Mouse (Mus musculus) MEL (cell line): ENCODE data around the gene Ppp1r32.

ENCODE experiments used
- CTCF ChIP-seq, 3 experiments: IDR thresholded peaks in 2 of 3; conservative IDR thresholded peaks in 1 of 3; 2 replicates each; pipeline ENCODE4 v1.5.1; 2011 to 2012; ENCODE audit warnings: low read length in 3 of 3, low read depth in 2 of 3, mild to moderate bottlenecking in 2 of 3, improper control_type of control experiment in 1 of 3, inconsistent platforms in 1 of 3, mixed read lengths in 1 of 3, moderate library complexity in 1 of 3; ENCODE audit not compliant: control insufficient read depth in 1 of 3, insufficient read depth in 1 of 3, poor library complexity in 1 of 3, severe bottlenecking in 1 of 3
- GATA1 ChIP-seq: IDR thresholded peaks from 2 replicates; pipeline ENCODE4 v1.6.1; 2011; ENCODE audit warnings: low read depth, low read length, improper control_type of control experiment
- KAT2A ChIP-seq: conservative IDR thresholded peaks from 2 replicates; pipeline ENCODE4 v1.6.1; 2012; ENCODE audit warnings: low read depth, low read length, improper control_type of control experiment, inconsistent platforms
- MAX ChIP-seq: IDR thresholded peaks from 2 replicates; pipeline ENCODE4 v1.6.1; 2011; ENCODE audit warnings: low read length, improper control_type of control experiment
- NRF1 ChIP-seq: IDR thresholded peaks from 2 replicates; pipeline ENCODE4 v1.6.1; 2014; ENCODE audit warnings: low read depth, mild to moderate bottlenecking, inconsistent platforms, low read length, improper control_type of control experiment, moderate library complexity; ENCODE audit not compliant: poor library complexity, insufficient read depth, severe bottlenecking
- POLR2A ChIP-seq, 2 experiments: IDR thresholded peaks; 2 replicates each; pipeline ENCODE4 v1.6.1; 2011 to 2012; ENCODE audit warnings: low read length in 2 of 2, mild to moderate bottlenecking in 2 of 2, control low read depth in 1 of 2, improper control_type of control experiment in 1 of 2, low read depth in 1 of 2, moderate library complexity in 1 of 2; ENCODE audit not compliant: control insufficient read depth in 1 of 2, insufficient read depth in 1 of 2, poor library complexity in 1 of 2
- POLR2AphosphoS2 ChIP-seq: IDR thresholded peaks from 2 replicates; pipeline ENCODE4 v1.6.1; 2011; ENCODE audit warnings: low read length, improper control_type of control experiment
- RCOR1 ChIP-seq: IDR thresholded peaks from 2 replicates; pipeline ENCODE4 v1.6.1; 2012; ENCODE audit warnings: low read depth, mild to moderate bottlenecking, inconsistent platforms, low read length, improper control_type of control experiment
- ZKSCAN1 ChIP-seq: IDR thresholded peaks from 2 replicates; pipeline ENCODE4 v1.6.1; 2012; ENCODE audit warnings: low read depth, mild to moderate bottlenecking, inconsistent platforms, low read length, improper control_type of control experiment, moderate library complexity
- ZMIZ1 ChIP-seq: IDR thresholded peaks from 2 replicates; pipeline ENCODE4 v1.6.1; 2012; ENCODE audit warnings: low read depth, mild to moderate bottlenecking, inconsistent platforms, low read length, improper control_type of control experiment, moderate library complexity
- ZNF384 ChIP-seq: IDR thresholded peaks from 2 replicates; pipeline ENCODE4 v1.6.1; 2012; ENCODE audit warnings: low read depth, mild to moderate bottlenecking, inconsistent platforms, low read length, improper control_type of control experiment

- TF ChIP-seq KAT2A (no peak), ZKSCAN1 (no peak), ZNF384 (no peak), CTCF (IDR thresholded peaks at IDR 0.05 in 2 of 3, conservative IDR thresholded peaks at IDR 0.05 in 1 of 3; ENCODE audit: control insufficient read depth in 1 of 3, insufficient read depth in 1 of 3, low read depth in 2 of 3, low read length in 3 of 3, poor library complexity in 1 of 3, severe bottlenecking in 1 of 3) (no peak), POLR2A (IDR thresholded peaks at IDR 0.05; ENCODE audit: control insufficient read depth in 1 of 2, insufficient read depth in 1 of 2, low read depth in 1 of 2, low read length in 2 of 2, poor library complexity in 1 of 2) (no peak), NRF1 (no peak), POLR2AphosphoS2 (no peak), MAX (no peak), RCOR1 (no peak), ZMIZ1 (no peak), GATA1 (no peak)
These were observed 3.2 kb downstream of the Ppp1r32 start for GRCm38 (mm10) chr19:10479541-10479940.
